Mouse (Mus musculus): ENCODE results near the gene Etfa. TPM values are rescaled to one million over a fixed set of nuclear protein-coding genes. Genes with fewer than 3 reads are reported as not detected.

Etfa gene
- polyA plus RNA-seq, 1 experiment from 2014 or later: 372 TPM

- Histone ChIP-seq H3K27me3 (ENCODE audit: insufficient read depth, low read length) (no peaks in the 10 kb centered on the region), H3K36me3 (ENCODE audit: insufficient read depth, low read length) (no peaks in the 10 kb centered on the region), H3K27ac (no peak overlapping the region), H3K9ac (ENCODE audit: low read depth, low read length) (no peak overlapping the region), H3K9me3 (replicated peaks; ENCODE audit: low read length) (no peaks in the 10 kb centered on the region), H3K4me1 (replicated peaks; ENCODE audit: insufficient read depth, low read length) (no peaks in the 10 kb centered on the region), H3K4me2 (ENCODE audit: low read length) (no peak overlapping the region), H3K4me3 (replicated peaks; ENCODE audit: low read depth, low read length) (no peak overlapping the region)
- DNase-seq (ENCODE audit: low spot score) (no peak), ATAC-seq (replicated peaks; ENCODE audit: low FRiP score, low read depth) (no peak)
- WGBS: 93% methylated on average over 3 of the region's 3 CpGs
- TF ChIP-seq CTCF (IDR thresholded peaks at IDR 0.05; ENCODE audit: low read depth): no peak
These were observed 90.3 kb downstream of the Etfa start for GRCm38 (mm10) chr9:55421786-55422185.

- Histone ChIP-seq H3K4me2 (ENCODE audit: low read length) (no peak overlapping the region), H3K9ac (ENCODE audit: low read depth, low read length) (no peak overlapping the region), H3K27me3 (ENCODE audit: insufficient read depth, low read length) (no peaks in the 10 kb centered on the region), H3K9me3 (replicated peaks; ENCODE audit: low read length) (no peaks in the 10 kb centered on the region), H3K36me3 (ENCODE audit: insufficient read depth, low read length) (no peaks in the 10 kb centered on the region), H3K4me3 (replicated peaks; ENCODE audit: low read depth, low read length) (no peak overlapping the region), H3K27ac (no peak overlapping the region), H3K4me1 (replicated peaks; ENCODE audit: insufficient read depth, low read length) (no peaks in the 10 kb centered on the region; the same call in 1 of the 2 replicates)
- WGBS: 64% methylated on average over 6 of the region's 6 CpGs
- ATAC-seq (replicated peaks; ENCODE audit: low FRiP score, low read depth): no peak
- TF ChIP-seq CTCF (IDR thresholded peaks at IDR 0.05; ENCODE audit: low read depth): no peak
- no peak for DNase-seq (ENCODE audit: low spot score)
These were observed 100.9 kb downstream of the Etfa start for GRCm38 (mm10) chr9:55411154-55411553.

DNA sequence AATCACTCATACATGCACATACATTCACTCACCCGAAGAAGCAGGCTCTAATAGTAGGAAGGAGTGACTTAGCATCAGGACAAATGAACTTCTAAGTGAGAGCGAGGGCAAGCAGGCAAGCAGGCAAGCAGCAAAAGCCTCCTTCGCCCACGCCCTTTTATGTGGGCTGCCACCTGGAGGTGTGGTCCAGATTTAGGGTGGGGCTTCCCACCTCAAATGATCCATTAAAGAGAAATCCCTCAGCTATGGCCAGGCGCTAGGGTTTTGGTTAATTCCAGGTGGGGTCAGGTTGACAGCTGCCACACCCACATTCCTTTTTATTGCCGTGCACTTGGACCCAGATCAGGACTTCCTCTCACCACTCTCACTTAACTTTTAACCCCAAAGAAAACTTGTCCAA, 101.6 kb downstream of the Etfa start:
- no peak for TF ChIP-seq CTCF (IDR thresholded peaks at IDR 0.05; ENCODE audit: low read depth)
- H3K9me3 ChIP-seq (replicated peaks; ENCODE audit: low read length): no peaks in the 10 kb centered on the region
- DNase-seq (ENCODE audit: low spot score) (no peak), ATAC-seq (replicated peaks; ENCODE audit: low FRiP score, low read depth) (no peak)
- H3K9ac ChIP-seq (ENCODE audit: low read depth, low read length): no peak overlapping the region
- H3K4me2 ChIP-seq (ENCODE audit: low read length): no peak overlapping the region
- WGBS: 45% methylated on average over 6 of the region's 6 CpGs
- H3K27ac ChIP-seq: no peak overlapping the region
- no peaks in the 10 kb centered on the region for H3K36me3 ChIP-seq (ENCODE audit: insufficient read depth, low read length)
- no peaks in the 10 kb centered on the region; the same call in 1 of the 2 replicates for H3K4me1 ChIP-seq (replicated peaks; ENCODE audit: insufficient read depth, low read length)
- no peak overlapping the region for H3K4me3 ChIP-seq (replicated peaks; ENCODE audit: low read depth, low read length)
- H3K27me3 ChIP-seq (ENCODE audit: insufficient read depth, low read length): no peaks in the 10 kb centered on the region

DNA sequence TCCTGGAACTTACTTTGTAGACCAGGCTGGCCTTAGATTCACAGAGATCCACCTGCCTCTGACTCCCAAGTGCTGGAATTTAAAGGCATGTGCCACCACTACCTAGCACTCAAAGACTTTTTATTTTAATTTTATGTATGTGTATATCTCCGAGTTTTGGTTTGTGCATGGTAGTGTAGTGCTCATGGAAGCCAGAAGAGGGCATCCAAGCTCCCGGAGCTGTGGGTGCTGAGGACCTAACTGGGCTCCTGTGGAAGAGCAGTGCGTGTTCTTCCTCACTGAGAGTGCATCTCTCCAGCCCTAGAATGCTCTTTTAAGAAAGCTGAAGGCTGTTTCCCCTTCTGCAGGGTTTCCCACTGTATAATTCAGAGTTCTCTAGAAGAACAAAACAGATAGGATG, 102.2 kb downstream of the Etfa start:
- Histone ChIP-seq H3K9ac (ENCODE audit: low read depth, low read length) (no peak overlapping the region), H3K4me1 (replicated peaks; ENCODE audit: insufficient read depth, low read length) (no peaks in the 10 kb centered on the region; the same call in 1 of the 2 replicates), H3K4me2 (ENCODE audit: low read length) (no peak overlapping the region), H3K27ac (no peak overlapping the region), H3K4me3 (replicated peaks; ENCODE audit: low read depth, low read length) (no peak overlapping the region), H3K9me3 (replicated peaks; ENCODE audit: low read length) (no peaks in the 10 kb centered on the region), H3K36me3 (ENCODE audit: insufficient read depth, low read length) (no peaks in the 10 kb centered on the region), H3K27me3 (ENCODE audit: insufficient read depth, low read length) (no peaks in the 10 kb centered on the region)
- ATAC-seq (replicated peaks; ENCODE audit: low FRiP score, low read depth) (no peak), DNase-seq (ENCODE audit: low spot score) (no peak)
- TF ChIP-seq CTCF (IDR thresholded peaks at IDR 0.05; ENCODE audit: low read depth): peak; percentile 40; the same call in 1 of the 2 replicates
- WGBS: 67% methylated on average over 3 of the region's 3 CpGs

DNA sequence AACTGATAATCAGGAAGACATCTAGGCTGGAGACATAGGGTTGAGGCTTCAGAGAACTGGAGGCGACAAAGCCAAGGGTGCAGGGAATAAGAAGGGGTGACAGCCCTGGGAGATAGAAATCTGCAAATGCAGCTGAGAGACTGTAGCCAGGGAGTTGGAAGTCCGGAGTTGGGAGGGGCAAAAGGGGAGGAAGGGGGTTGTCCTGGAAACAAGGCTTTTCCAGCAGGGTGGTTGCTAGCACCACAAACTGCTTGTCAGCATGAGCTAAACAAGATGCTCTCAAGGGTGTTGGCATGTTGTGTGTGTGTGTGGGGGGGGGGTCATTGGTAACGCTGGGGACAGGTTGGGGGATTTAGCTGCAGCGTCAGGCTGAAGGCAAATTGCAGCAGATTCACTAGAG, 103.2 kb downstream of the Etfa start:
- no peak overlapping the region for H3K4me2 ChIP-seq (ENCODE audit: low read length)
- H3K4me1 ChIP-seq (replicated peaks; ENCODE audit: insufficient read depth, low read length): no peaks in the 10 kb centered on the region; the same call in 1 of the 2 replicates
- H3K36me3 ChIP-seq (ENCODE audit: insufficient read depth, low read length): no peaks in the 10 kb centered on the region
- DNase-seq (ENCODE audit: low spot score) (no peak), ATAC-seq (replicated peaks; ENCODE audit: low FRiP score, low read depth) (no peak)
- WGBS: 35% methylated on average over 4 of the region's 4 CpGs
- no peak overlapping the region for H3K27ac ChIP-seq
- H3K9ac ChIP-seq (ENCODE audit: low read depth, low read length): no peak overlapping the region
- no peaks in the 10 kb centered on the region for H3K27me3 ChIP-seq (ENCODE audit: insufficient read depth, low read length)
- no peaks in the 10 kb centered on the region for H3K9me3 ChIP-seq (replicated peaks; ENCODE audit: low read length)
- no peak for TF ChIP-seq CTCF (IDR thresholded peaks at IDR 0.05; ENCODE audit: low read depth)
- H3K4me3 ChIP-seq (replicated peaks; ENCODE audit: low read depth, low read length): no peak overlapping the region

DNA sequence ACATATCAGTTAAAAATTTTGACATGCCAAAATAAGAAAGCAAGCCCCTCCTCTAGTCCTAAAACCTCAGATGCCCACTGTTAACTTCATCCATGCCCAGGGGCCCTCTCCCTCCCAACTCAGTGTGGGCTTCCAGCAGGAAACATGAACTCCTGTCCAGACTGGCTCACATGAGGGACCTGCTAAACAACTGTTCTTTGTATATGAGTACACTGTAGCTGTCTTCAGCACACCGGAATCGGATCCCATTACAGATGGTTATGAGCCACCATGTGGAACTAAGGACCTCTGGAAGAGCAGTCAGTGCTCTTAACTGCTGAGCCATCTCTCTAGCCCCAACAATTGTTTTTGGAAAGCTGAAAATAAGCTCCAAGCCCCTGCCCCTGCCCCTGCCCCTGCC, 105.3 kb downstream of the Etfa start:
- Histone ChIP-seq H3K27ac (no peak overlapping the region), H3K9me3 (replicated peaks; ENCODE audit: low read length) (no peaks in the 10 kb centered on the region), H3K36me3 (ENCODE audit: insufficient read depth, low read length) (no peaks in the 10 kb centered on the region), H3K4me3 (replicated peaks; ENCODE audit: low read depth, low read length) (no peak overlapping the region), H3K9ac (ENCODE audit: low read depth, low read length) (no peak overlapping the region), H3K4me1 (replicated peaks; ENCODE audit: insufficient read depth, low read length) (peaks cover 4% of the 10 kb centered on the region; the same call in 1 of the 2 replicates), H3K27me3 (ENCODE audit: insufficient read depth, low read length) (no peaks in the 10 kb centered on the region), H3K4me2 (ENCODE audit: low read length) (no peak overlapping the region)
- ATAC-seq (replicated peaks; ENCODE audit: low FRiP score, low read depth): no peak
- TF ChIP-seq CTCF (IDR thresholded peaks at IDR 0.05; ENCODE audit: low read depth): no peak
- peak; percentile 65 for DNase-seq (ENCODE audit: low spot score)
- WGBS: 27% methylated on average over 2 of the region's 2 CpGs
